Mouse (Mus musculus) intestine, embryonic 14.5 days (tissue): ENCODE measurements around the gene Rps6kl1. TPM values are rescaled to one million over a fixed set of nuclear protein-coding genes. Genes with fewer than 3 reads are reported as not detected.

Source experiments
- ATAC-seq: fragments of 200-750 bp; cut with Nextera tagmentation; replicated peaks from 2 replicates; pipeline ENCODE4 v1.8.0; 2017; ENCODE audit warnings: low read depth, moderate number of reproducible peaks, moderate TSS enrichment, moderate library complexity; ENCODE audit not compliant: low FRiP score, low TSS enrichment
- DNase-seq: peaks from one replicate; pipeline ENCODE4 v3.0.0-alpha.2; 2018; ENCODE audit warnings: low spot score
- H3K27ac ChIP-seq: fragments of 300-500 bp; sonication (generic); 2 replicates; pipeline ENCODE4 v1.5.1; 2014; ENCODE audit warnings: low read depth, mild to moderate bottlenecking, control low read depth
- H3K27me3 ChIP-seq: fragments of 300-500 bp; sonication (generic); replicated peaks from 2 replicates; pipeline ENCODE4 v1.6.1; 2014; ENCODE audit warnings: low read length, control low read depth; ENCODE audit not compliant: control insufficient read depth, insufficient read depth
- H3K36me3 ChIP-seq: fragments of 300-500 bp; sonication (generic); 2 replicates; pipeline ENCODE4 v1.6.1; 2014; ENCODE audit warnings: low read length, control low read depth; ENCODE audit not compliant: control insufficient read depth, insufficient read depth
- H3K4me1 ChIP-seq: fragments of 300-500 bp; sonication (generic); replicated peaks from 2 replicates; pipeline ENCODE4 v1.6.1; 2014; ENCODE audit warnings: low read length, control low read depth, mixed read lengths; ENCODE audit not compliant: control insufficient read depth, insufficient read depth
- H3K4me2 ChIP-seq: fragments of 300-500 bp; sonication (generic); 2 replicates; pipeline ENCODE4 v1.6.1; 2014; ENCODE audit warnings: low read length
- H3K4me3 ChIP-seq: fragments of 300-500 bp; sonication (generic); 2 replicates; pipeline ENCODE4 v1.5.1; 2014; ENCODE audit warnings: low read depth, low read length, control low read depth, mixed read lengths
- H3K9ac ChIP-seq: fragments of 300-500 bp; sonication (generic); 2 replicates; pipeline ENCODE4 v1.6.1; 2014; ENCODE audit warnings: mild to moderate bottlenecking, low read length
- H3K9me3 ChIP-seq: fragments of 300-500 bp; sonication (generic); 2 replicates; pipeline ENCODE4 v1.6.1; 2016; ENCODE audit warnings: low read length, control low read depth; ENCODE audit not compliant: control insufficient read depth
- WGBS: fragments of 180-500 bp; shearing (Covaris S2); extraction: QIAGEN DNeasy Blood & Tissue Kit; methylation state at CpG from one replicate; pipeline ENCODE4 v1.1.7; 2014; 5-methylcytosine and 5-hydroxymethylcytosine counted together
- polyA plus RNA-seq: library from polyadenylated mRNA; unstranded; fragments of >200 nt; fragmentation: Nextera tagmentation; extraction: Ambion mirVana; gene quantifications from 2 replicates; pipeline ENCODE4 v1.2.1, GENCODE M21; 2014

The Rps6kl1 gene
- polyA plus RNA-seq, 1 experiment from 2014 or later: 2.9 TPM

GRCm38 (mm10) chr12:85157797-85158460, 6.9 kb upstream of the Rps6kl1 start:
- no peak for ATAC-seq
- Histone ChIP-seq H3K36me3 (no peaks in the 10 kb centered on the region), H3K9me3 (no peaks in the 10 kb centered on the region), H3K9ac (no peak overlapping the region), H3K27me3 (no peaks in the 10 kb centered on the region), H3K4me1 (0 out of 2 replicates have a peak, but pooled peaks cover 3% of the 10 kb centered on the region), H3K4me3 (no peak overlapping the region), H3K4me2 (no peak overlapping the region), H3K27ac (no peak overlapping the region)
- 87% methylated on average over 14 of the region's 14 CpGs for WGBS
- DNase-seq: no peak

DNA sequence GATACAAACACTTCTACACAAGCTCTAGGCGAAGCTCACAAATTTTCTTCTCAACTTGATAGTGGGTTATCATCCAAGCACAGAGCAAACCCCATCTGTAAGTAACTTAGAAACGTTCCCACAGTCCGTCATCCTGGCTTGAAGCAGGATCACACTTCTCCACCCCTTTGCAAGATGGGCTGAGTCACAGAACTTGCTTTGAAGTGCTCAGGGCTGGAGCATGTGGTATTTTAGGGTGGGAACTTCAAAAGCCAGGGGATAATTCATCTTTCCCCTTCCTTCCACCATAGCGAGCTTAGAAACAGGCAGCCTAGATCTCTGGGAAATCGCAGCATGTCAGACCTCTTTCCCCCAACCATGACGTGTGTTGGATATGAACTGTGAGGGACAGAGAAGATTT, 5.3 kb upstream of the Rps6kl1 start:
- WGBS: 16% methylated on average over 6 of the region's 6 CpGs
- no peak overlapping the region for H3K27ac ChIP-seq
- no peak overlapping the region for H3K4me3 ChIP-seq
- no peaks in the 10 kb centered on the region for H3K9me3 ChIP-seq
- no peaks in the 10 kb centered on the region for H3K36me3 ChIP-seq
- 0 out of 2 replicates have a peak, but pooled peaks have one; percentile 36 for ATAC-seq
- H3K4me2 ChIP-seq: no peak overlapping the region
- H3K27me3 ChIP-seq: peaks cover 4% of the 10 kb centered on the region; the same call in 1 of the 2 replicates
- DNase-seq: no peak
- H3K4me1 ChIP-seq: 0 out of 2 replicates have a peak, but pooled peaks cover 3% of the 10 kb centered on the region
- no peak overlapping the region for H3K9ac ChIP-seq

GRCm38 (mm10) chr12:85153011-85153410, 1.9 kb upstream of the Rps6kl1 start:
- Histone ChIP-seq H3K36me3 (no peaks in the 10 kb centered on the region), H3K4me1 (0 out of 2 replicates have a peak, but pooled peaks cover 3% of the 10 kb centered on the region), H3K4me2 (no peak overlapping the region), H3K9ac (no peak overlapping the region), H3K9me3 (no peaks in the 10 kb centered on the region), H3K27ac (no peak overlapping the region), H3K4me3 (no peak overlapping the region), H3K27me3 (peaks cover 17% of the 10 kb centered on the region; the same call in 1 of the 2 replicates)
- WGBS: 72% methylated on average over 3 of the region's 3 CpGs
- no peak for ATAC-seq
- DNase-seq: no peak

- ATAC-seq (no peak), DNase-seq (no peak)
- H3K36me3 ChIP-seq: no peaks in the 10 kb centered on the region
- peak overlapping the region; percentile 12 for H3K4me3 ChIP-seq
- WGBS: 14% methylated on average over 20 of the region's 20 CpGs
- peaks cover 17% of the 10 kb centered on the region; the same call in 1 of the 2 replicates for H3K27me3 ChIP-seq
- H3K9me3 ChIP-seq: no peaks in the 10 kb centered on the region
- no peak overlapping the region for H3K9ac ChIP-seq
- H3K4me2 ChIP-seq: peak overlapping the region; percentile 39
- no peak overlapping the region for H3K27ac ChIP-seq
- 0 out of 2 replicates have a peak, but pooled peaks cover 14% of the 10 kb centered on the region for H3K4me1 ChIP-seq
Observed at GRCm38 (mm10) chr12:85150321-85151001, 603 bp downstream of the Rps6kl1 start.

DNA sequence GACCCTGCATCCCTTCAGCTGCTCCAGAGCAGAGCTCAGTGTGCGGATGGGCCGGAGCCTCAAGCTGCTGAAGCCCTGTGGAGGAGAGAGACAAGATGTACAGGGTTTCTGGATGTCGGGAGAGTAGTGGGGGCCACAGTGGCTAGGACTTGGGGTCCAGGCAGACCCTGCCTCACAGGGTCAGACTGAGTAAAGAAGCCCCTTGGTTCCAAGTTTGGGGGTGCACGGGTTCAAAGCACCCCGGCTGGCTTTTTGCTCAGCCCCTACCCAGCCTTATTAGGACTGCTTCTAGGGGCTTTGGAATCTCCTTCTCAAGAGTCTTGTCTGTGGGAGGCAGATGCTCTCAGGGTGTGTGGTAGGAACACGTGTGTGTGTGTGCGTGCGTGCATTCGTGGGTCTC, 4.2 kb downstream of the Rps6kl1 start:
- H3K9ac ChIP-seq: no peak overlapping the region
- no peaks in the 10 kb centered on the region for H3K36me3 ChIP-seq
- H3K27me3 ChIP-seq: peaks cover 17% of the 10 kb centered on the region; the same call in 1 of the 2 replicates
- no peak overlapping the region for H3K27ac ChIP-seq
- WGBS: 79% methylated on average over 9 of the region's 9 CpGs
- 0 out of 2 replicates have a peak, but pooled peaks cover 12% of the 10 kb centered on the region for H3K4me1 ChIP-seq
- H3K4me3 ChIP-seq: no peak overlapping the region
- ATAC-seq (no peak), DNase-seq (no peak)
- no peak overlapping the region for H3K4me2 ChIP-seq
- no peaks in the 10 kb centered on the region for H3K9me3 ChIP-seq

DNA sequence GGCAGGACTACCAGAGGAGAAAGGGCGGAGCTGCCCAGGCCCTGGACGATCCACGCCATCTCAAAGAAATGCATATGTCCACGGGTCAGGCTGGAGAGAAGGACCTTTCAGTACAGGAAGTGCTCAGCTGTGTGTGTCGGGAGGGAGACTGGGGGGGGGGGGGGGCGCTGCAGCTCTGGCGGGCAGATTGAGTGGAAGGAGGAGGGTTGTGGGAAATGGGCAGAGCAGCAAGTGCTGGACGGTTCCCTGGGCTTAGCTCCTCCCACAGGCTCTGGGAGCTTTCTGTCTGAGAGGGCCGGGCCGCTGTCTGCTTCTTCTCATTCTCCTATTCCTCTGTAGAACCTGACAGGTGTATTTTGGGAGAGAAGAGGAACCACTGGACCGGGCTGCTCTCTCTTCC, 4.7 kb downstream of the Rps6kl1 start:
- H3K9ac ChIP-seq: no peak overlapping the region
- peaks cover 14% of the 10 kb centered on the region; the same call in 1 of the 2 replicates for H3K27me3 ChIP-seq
- no peak overlapping the region for H3K4me2 ChIP-seq
- H3K27ac ChIP-seq: no peak overlapping the region
- no peaks in the 10 kb centered on the region for H3K9me3 ChIP-seq
- DNase-seq: no peak
- H3K4me1 ChIP-seq: 0 out of 2 replicates have a peak, but pooled peaks cover 12% of the 10 kb centered on the region
- H3K36me3 ChIP-seq: no peaks in the 10 kb centered on the region
- ATAC-seq: no peak; the same call in 1 of the 2 replicates
- H3K4me3 ChIP-seq: no peak overlapping the region
- WGBS: 19% methylated on average over 11 of the region's 11 CpGs

- Histone ChIP-seq H3K9me3 (no peaks in the 10 kb centered on the region), H3K9ac (no peak overlapping the region), H3K27ac (peak overlapping the region; percentile 33; the same call in 1 of the 2 replicates), H3K4me3 (no peak overlapping the region), H3K4me2 (no peak overlapping the region), H3K36me3 (no peaks in the 10 kb centered on the region), H3K4me1 (0 out of 2 replicates have a peak, but pooled peaks cover 12% of the 10 kb centered on the region), H3K27me3 (0 out of 2 replicates have a peak, but pooled peaks cover 9% of the 10 kb centered on the region)
- ATAC-seq (no peak), DNase-seq (no peak)
- WGBS: 59% methylated on average over 9 of the region's 9 CpGs
Observed at GRCm38 (mm10) chr12:85145630-85146029, 5.4 kb downstream of the Rps6kl1 start.

GRCm38 (mm10) chr12:85144821-85145220, 6.2 kb downstream of the Rps6kl1 start:
- DNase-seq (no peak), ATAC-seq (no peak)
- 0 out of 2 replicates have a peak, but pooled peaks cover 2% of the 10 kb centered on the region for H3K27me3 ChIP-seq
- WGBS: 96% methylated on average over 4 of the region's 4 CpGs
- H3K36me3 ChIP-seq: no peaks in the 10 kb centered on the region
- H3K9ac ChIP-seq: no peak overlapping the region
- H3K9me3 ChIP-seq: no peaks in the 10 kb centered on the region
- no peak overlapping the region for H3K4me3 ChIP-seq
- 0 out of 2 replicates have a peak, but pooled peaks cover 12% of the 10 kb centered on the region for H3K4me1 ChIP-seq
- no peak overlapping the region for H3K27ac ChIP-seq
- H3K4me2 ChIP-seq: no peak overlapping the region
